Mouse (Mus musculus) NIH3T3 (cell line): ENCODE data around the gene Ankrd27.

ENCODE experiments used
- DNase-seq: peaks from one replicate; pipeline ENCODE4 v3.0.0-alpha.2; 2012; ENCODE audit warnings: low read depth

The Ankrd27 gene

DNA sequence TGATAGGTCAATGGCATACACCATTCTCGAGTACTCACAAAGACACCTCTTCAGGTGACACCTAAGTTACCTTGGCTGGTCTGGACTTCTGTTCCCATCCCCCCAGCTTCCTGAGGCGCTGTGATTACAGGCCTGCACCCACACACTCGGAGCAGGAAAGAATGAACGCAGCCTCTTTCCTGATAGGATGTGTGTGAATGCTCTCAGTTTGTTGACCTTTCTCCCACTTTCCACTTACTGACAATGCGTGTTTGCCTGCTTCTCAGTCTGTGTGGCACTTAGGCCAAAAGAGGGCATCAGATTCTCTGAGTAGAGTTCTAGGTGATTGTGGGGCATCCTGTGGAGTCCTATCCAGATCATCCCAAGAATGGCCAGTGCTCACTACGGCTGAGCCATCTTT, 54.0 kb downstream of the Ankrd27 start:
- no peak for DNase-seq

DNA sequence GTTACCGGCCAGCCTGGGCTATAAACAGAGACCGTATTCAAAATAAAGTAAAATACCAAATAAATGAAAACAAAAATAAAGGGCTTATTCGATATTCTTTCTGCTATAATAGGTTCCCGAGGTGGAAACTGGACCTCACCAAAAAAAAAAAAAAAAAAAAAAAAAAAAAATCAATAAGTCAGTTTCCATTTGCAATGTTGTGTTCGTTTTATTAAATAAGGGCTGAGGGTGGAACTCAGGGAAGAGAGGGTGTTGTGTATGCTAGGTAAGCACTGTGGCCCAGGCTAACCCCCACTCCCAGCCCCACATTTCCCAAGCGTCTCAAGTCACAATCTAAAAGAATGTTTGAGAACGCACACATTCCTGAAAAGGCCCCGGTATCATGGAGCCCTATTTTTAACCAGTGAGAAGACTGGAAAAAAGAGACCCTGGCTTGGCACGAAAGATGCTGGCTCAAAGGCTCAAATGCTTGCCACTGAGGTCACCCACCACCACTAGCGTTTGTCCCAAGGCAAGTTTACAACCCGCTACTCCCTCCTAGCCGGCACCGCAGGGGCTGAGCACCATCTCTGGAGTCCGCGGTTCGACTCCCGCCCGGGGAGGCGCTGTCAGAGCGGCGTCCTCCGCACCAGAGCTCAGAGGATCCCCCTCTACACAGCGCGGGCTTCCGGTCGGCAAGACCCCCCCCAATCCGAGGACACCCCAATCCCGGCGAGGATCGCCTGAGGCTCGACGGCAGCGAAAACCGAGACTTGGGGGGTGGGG, 60.5 kb downstream of the Ankrd27 start:
- peak; percentile 40 for DNase-seq

DNA sequence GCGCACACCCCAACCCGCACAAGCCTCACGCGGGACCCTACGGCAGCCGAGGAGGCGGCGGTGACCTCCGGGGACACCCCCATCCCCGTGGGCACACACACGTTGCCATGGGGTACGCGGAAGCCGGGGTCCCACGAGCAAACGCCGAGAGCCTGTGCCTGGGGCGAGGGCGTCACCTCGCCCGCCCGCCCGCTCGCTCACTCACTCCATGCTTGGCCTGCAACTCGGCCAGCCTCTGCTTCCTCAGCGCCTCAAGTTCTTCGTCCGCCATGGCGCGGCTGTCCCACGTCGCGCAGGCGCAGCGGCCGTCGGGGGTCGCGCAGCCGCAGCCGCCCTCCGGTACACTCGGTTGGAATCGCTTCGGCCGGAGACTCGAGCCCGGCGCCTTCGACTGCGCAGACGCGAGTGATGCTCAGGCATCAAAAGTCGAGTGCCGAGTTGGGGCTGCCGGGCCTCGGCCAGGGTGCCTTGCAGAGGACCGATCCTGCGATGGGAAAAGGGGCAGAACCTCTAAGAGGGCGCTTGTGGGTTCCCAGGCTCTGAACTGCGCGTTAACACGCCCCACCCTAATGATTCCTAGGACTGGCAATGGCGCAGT, 61.2 kb downstream of the Ankrd27 start, which contains the start of gene Pdcd5:
Pdcd5 (minus strand) TSS at position 421 of the 598 bp plus-strand sequence.
- peak; percentile 98 for DNase-seq

DNA sequence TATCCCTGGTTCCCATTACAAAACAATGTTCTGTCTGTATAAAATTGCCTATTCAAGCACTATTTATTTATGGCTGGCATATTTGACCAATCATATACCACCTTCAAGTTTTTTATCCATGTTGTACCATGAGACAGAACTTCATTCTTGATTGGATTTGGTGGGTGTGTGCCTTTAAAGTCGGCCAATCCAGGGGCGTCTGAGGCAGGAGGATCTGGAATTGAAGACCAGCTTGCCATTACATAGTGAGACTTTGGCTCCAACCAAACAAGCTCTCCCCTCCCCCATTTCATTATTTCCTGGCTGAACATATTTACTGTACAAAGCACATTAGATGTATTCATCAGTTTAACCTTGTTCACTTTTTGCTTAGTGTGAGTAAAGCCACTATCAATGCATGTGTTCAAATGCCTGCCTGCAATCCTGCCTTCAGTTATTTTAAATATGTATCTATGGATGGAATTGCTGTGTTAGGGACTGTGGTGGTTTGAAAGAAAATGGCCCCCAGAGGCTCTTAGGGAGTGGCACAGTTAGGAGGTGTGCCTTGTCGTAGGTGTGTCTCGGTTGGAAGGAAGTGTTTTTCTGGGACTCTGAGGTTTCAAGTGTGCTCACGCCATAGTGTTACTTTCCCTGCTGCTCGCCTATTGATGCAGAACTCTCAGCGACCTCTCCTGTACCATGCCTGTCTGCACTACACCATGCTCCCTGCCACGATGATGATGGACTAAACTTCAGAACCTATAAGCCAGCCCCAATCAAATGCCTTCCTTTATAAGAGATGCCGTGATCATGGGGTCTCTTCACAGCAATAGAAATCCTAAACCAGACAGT, 62.4 kb downstream of the Ankrd27 start:
- DNase-seq: no peak

DNA sequence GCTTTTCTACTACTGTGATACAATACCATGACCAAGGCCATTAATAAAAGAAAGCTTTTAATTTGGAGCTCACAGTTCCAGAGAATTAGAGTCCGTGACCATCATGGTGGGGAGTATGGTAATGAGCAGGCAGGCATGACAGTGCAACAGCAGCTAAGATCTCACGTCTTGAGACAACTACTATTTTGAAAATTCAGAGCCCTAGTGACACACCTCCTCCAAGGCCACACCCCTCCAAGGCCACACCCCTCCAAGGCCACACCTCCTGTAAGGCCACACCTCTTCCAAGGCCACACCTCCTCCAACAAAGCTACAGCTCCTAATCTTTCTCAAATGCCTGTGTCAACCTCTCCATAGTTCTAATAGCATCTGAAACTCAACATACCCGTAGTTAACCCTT, 63.0 kb downstream of the Ankrd27 start:
- peak; percentile 69 for DNase-seq

DNA sequence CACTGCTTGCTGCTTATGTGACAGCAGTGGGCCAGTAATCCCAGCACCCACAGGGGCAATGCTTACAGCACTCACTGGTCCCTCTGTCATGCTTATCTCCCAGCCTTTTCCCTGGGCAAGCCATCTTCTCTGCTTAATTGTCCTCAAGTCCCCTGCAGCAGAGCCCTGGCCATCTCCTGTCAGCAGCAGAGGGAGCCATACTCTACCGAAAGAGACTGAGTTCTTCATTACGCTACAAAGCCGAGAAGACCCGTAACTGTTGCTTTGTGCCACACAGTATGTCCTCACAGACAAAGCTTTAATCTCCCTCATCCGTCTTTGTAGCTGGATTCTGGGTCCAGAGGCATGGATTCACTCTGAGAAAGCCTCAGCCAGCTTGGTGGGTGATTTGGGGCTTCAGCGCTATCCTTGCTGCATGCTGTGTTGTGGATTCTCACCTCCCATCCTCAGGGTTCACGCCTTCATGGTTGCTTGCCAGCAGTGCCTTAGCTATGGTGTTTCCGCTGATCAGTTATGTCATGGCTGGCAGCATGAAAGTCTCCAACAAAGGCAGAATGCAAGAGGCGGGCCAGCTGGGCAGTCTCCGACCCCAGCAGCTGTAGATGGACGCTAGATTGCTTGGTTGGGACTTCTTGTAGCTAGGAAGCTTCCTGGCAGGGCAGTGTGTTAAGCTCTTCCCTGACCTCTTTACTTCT, 64.8 kb downstream of the Ankrd27 start:
- DNase-seq: peak; percentile 12

DNA sequence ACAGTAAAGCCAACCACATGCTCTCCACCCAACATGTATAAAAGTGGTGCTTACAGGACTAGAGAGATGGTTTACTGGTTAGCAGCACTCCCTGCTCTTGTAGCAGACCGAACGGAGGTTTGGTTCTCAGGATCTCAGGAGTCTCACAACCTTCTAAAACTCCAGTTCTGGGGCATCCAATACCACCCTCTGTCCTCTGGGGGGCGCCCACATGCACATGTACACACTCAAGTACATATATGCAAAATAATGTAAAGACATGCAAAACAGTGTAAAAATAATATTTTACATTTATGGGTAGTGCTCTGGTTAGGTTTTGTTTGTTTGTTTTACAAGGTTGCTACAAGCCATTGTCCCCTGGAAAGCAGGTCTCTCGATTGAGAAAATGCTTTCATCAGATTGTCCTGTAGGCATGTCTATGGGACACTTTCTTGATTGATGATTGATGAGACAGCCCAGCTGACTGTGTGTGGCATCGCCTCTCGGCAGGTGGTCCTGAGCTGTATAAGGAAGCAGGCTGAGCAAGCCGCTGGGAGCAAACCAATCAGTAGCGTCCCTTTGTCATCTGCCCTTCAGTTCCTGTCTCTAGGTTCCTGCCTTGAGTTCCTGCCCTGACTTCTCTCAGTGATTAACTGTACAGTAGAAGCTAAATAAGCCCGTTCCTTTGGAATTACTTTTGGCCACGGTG, 65.7 kb downstream of the Ankrd27 start:
- peak; percentile 48 for DNase-seq

DNA sequence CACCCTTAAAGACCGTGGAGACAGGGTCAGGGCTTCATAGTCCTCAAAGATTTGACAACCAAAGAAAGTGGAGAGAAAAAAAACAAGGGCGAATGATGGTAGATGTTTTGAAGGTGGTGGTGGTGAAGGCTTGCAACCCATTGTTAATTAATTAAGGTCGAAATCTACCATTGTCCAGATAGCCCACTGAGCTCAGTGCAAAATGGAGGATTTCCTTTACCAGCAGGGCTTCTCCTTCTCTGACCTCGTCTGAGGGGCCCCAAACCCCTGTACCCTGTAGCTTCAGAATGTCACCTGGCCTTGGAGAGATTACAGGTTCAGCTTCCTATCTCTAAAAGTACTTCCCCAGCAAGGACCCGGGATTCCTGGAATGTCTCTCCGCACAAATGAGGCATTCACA, 71.8 kb downstream of the Ankrd27 start:
- DNase-seq: no peak

DNA sequence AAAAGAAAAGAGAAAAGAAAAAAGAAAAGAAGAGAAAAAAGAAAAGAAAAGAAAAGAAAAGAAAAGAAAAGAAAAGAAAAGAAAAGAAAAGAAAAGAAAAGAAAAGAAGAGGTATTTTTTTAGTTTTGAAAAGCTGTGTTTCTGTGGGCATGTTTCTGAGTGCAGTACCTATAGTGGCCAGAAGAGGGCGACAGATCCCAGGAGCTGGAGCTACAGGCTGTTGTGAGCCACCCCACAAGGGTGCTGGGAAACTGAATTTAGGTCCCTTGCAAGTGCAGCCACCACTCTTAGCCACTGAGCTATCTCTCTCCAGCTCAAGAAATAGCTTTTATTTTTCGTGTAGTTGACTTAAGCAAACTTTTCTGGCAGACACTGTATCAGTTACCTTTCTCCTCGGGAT, 73.1 kb downstream of the Ankrd27 start:
- peak; percentile 51 for DNase-seq

DNA sequence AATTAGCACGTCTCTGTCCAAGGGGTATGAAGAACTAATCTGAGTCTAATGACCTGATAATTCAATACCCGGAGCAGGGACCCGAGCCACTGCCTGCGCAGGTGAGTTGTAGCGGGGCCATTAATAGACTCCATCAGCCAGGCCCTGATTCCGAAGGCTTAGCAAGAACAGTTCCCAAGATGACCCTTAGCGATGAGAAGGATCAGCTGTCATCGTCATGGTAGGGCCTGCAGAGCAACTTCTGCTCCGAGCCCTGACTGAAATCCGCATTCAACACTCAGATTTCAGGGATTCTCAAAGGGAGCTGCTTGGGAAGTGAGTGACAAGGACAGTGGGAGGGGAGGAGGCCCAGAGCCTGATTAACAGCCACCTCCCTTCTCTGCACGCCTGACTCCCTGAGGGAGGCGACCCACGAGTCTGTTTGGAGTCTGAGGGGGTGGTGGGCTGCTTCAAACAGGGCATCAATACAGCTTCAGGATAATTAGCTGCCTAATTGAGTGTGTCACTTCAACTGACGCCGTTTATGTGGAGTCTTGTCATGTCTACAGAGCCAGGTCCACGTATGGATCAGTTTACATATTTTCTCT, 77.8 kb downstream of the Ankrd27 start:
- DNase-seq: no peak

DNA sequence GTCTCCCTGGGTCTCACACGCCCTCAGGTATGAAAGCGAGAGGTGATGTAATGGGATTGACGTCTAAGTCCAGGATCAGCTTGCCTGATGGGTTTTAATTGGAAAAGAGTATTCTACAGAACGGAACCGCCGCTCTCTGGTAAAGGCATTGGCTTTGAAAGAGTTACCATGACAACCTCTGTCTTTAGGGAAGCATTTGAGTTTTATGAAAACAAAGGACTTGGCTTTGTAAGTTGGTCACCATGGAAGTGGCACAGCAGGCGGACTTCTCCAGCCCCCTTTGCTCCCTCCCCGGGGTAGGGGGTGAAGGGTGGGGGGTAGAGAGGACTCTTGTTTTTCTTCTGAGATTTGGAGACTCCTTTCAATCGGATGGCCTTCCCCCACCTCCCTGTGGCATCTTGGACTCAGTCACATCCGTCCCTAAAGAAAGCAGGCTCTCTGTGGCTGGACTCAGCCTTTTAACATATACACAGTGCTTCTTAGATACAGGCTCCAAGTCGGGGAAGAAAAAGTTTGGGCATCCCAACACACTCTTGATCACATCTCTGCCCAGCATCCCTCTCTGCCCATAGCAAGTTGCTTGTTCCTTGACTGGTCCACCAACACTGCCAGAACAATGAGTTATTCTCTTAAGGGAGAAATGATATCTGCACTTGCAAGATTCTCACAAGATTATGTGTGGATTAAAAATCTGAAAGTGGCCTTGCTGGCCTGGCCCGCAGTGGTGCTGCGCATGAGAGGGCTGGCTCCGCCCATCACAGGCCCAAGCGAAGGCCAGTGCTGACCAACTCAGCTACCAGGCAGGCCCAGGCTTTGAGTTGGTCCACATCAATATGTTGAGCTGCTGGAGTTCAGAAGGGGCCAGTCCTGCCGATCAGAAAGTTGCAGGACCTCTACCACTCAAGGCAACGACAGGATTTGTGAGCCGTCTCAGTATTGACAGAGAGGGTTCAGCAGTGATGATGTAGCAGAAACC, 82.3 kb downstream of the Ankrd27 start:
- no peak for DNase-seq

DNA sequence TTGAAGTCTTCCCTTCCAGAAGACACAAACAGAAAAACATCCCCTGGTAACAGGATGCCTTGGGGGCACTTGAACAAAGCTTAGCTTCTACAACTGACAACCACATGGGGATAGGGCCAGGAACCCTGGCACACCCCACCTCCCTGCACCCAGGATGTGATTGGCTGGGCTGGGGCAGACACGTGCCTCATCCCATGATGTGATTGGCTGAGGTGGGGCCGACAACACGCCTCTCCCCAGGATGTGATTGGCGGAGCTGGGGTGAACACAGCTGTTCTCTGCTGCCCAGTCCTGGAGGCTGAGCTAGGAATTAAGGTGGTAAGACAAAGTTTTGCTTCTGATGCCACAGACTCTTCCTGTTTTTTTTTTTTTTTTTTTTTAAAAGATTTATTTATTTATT, 92.9 kb downstream of the Ankrd27 start:
- no peak for DNase-seq

DNA sequence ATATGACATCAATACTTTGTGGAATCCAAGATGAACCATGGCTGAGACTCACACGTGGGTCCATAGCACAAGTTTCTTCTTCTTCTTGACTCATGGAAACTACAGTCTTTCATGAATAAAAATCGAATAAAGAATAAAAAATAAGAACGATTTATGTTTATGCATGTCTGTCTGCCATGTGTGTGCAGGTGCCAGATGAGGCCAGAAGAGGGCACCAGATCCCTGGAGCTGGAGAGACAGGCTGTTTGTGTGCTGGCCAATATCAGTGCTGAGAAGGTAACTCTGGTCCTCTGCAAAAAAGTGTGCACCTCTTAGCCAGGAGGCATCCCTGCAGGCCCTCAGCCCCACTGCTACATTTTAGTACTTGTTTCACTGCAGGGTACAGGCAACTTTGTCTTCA, 95.5 kb downstream of the Ankrd27 start:
- DNase-seq: peak; percentile 30

DNA sequence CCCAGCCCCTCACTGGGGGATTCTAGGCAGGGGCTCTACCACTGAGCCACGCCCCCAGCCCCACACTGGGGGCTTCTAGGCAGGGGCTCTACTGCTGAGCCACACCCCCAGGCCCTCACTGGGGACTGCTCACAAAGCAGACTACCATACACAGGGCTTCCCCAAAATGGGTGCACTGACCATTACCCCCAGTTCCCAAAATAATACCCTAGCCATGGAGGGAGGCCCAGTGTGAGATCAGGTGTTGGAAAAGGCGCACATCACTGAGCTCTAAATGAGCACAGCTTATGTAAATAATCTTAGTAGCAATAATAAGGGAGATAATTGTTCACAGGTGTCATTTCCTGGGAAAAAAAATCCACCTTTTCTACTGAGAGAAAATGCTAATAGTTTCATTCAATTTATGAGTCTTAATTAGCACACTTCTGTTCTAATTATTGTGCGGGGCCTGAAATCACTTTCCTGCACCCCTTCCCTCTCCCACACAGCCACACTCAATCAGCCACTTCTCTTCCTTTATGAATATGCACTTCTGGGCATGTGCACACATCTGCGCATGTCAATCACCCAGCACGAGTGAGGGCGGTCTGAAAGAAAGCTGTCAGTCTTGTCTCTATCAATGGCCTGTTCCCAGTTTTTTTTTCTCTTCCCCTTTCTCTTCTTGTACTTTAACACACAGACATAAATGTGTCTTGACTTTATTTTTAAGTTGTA, 97.5 kb downstream of the Ankrd27 start:
- DNase-seq: no peak

DNA sequence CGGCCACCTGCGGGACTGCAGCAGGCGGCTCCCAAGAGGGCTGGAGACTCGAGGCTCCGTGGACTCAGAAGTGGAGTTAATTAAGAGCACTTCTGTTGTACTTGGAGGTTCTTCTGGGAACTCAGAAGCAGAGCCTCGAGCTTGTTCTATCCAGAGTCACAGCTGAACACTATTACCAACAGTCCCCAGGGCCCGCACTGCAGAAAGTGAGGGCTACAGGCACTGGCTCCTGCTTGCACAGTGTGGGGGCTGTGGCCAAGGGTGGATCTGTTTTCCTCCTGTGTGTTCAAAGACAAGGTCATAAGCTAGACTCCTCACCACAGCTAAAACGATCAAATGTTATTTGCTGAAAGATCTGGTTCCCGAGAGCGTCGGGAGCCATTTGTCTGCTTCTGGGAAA, 100.2 kb downstream of the Ankrd27 start:
- DNase-seq: no peak

DNA sequence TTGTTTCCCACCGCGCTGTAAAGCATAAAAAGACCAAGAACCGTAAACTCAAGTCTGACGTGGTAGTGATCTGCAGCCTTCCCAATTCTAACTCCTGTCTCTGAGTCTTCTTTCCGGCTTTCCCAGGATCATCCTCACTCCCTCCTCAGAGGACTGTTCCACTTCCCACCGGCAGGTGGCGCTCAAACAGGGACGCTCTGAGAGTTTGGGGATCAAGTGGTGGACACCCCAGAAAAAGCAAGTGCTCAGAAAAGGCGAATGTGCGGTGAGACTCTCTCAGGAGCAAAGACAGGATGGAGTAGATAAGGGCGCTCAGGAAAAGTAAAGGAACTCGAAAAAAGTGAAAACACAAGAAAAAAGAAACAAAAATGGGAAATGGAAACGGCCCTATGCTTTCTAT, 100.7 kb downstream of the Ankrd27 start:
- peak; percentile 73 for DNase-seq

DNA sequence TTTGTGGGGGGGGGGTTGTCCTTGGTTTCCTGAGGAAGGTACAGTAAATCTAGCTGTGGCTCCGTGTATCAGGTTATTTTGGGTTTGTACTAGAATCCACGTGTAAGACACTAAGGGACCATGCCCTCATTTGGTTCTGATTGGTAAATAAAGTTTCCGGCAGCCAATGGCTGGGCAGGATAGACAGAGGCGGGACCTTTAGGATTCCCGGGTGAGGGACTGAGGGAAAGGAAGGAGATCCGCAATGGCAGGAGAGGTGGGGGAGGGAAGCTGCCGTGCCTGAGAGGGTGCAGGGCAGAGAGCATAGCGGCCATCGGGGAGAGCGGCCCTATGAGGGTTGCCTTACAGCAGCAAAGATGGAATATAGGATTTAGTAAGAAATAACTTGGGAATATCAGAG, 101.2 kb downstream of the Ankrd27 start:
- DNase-seq: no peak

DNA sequence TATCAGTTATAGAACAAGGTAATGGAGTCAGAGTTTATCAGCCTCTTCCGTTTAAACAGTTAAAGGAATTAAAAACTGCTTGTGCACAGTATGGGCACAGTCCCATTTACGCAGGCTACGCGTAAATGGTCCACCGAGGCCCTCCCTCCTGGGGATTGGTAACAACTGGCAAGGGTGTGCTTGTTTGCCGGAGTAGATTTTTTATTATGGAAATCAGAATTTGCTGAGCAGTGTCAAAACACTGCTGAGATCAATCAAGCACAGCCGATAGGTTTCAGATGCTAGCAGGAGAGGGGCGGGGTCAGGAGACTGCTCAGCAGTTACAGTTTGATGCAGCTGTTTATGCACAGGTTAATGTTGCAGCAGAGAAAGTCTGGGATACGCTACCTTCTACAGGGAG, 102.2 kb downstream of the Ankrd27 start:
- DNase-seq: no peak
